Mouse (Mus musculus) hindbrain, postnatal 0 days (tissue): ENCODE results near the gene Bicc1. TPM values are rescaled to one million over a fixed set of nuclear protein-coding genes. Genes with fewer than 3 reads are reported as not detected.

Source experiments
- ATAC-seq: fragments of 200-750 bp; cut with Nextera tagmentation; 2 replicates; pipeline ENCODE4 v1.8.0; 2017; ENCODE audit warnings: mild to moderate bottlenecking, moderate TSS enrichment, moderate library complexity
- DNase-seq: peaks from one replicate; pipeline ENCODE4 v3.0.0-alpha.2; 2015; ENCODE audit warnings: low spot score
- H3K27ac ChIP-seq: fragments of 300-500 bp; sonication (generic); 2 replicates; pipeline ENCODE4 v1.5.1; 2014; ENCODE audit warnings: mild to moderate bottlenecking
- H3K27me3 ChIP-seq: fragments of 300-500 bp; sonication (generic); 2 replicates; pipeline ENCODE4 v1.6.1; 2014; ENCODE audit warnings: low read length, mixed read lengths; ENCODE audit not compliant: insufficient read depth
- H3K36me3 ChIP-seq: fragments of 300-500 bp; sonication (generic); 2 replicates; pipeline ENCODE4 v1.6.1; 2014; ENCODE audit warnings: low read length, mixed read lengths; ENCODE audit not compliant: insufficient read depth
- H3K4me1 ChIP-seq: fragments of 300-500 bp; sonication (generic); 2 replicates; pipeline ENCODE4 v1.6.1; 2014; ENCODE audit warnings: antibody characterized with exemption, low read length, mixed read lengths; ENCODE audit not compliant: insufficient read depth
- H3K4me2 ChIP-seq: fragments of 300-500 bp; sonication (generic); 2 replicates; pipeline ENCODE4 v1.6.1; 2014; ENCODE audit warnings: low read depth, mild to moderate bottlenecking, low read length, moderate library complexity, mixed read lengths
- H3K4me3 ChIP-seq: fragments of 300-500 bp; sonication (generic); 2 replicates; pipeline ENCODE4 v1.5.1; 2014; ENCODE audit warnings: low read length
- H3K9ac ChIP-seq: fragments of 300-500 bp; sonication (generic); replicated peaks from 2 replicates; pipeline ENCODE4 v1.6.1; 2014; ENCODE audit warnings: mild to moderate bottlenecking, low read length, moderate library complexity, mixed read lengths
- H3K9me3 ChIP-seq: fragments of 300-500 bp; sonication (generic); 2 replicates; pipeline ENCODE4 v1.6.1; 2016; ENCODE audit warnings: low read length, mixed read lengths
- CTCF ChIP-seq: IDR thresholded peaks from 2 replicates; pipeline ENCODE4 v1.5.1; 2016; ENCODE audit warnings: antibody characterized with exemption, control low read depth, low read depth
- WGBS: fragments of 180-500 bp; shearing (Covaris S2); extraction: QIAGEN DNeasy Blood & Tissue Kit; methylation state at CpG from one replicate; pipeline ENCODE4 v1.1.7; 2014; 5-methylcytosine and 5-hydroxymethylcytosine counted together
- polyA plus RNA-seq: library from polyadenylated mRNA; unstranded; fragments of >200 nt; fragmentation: Nextera tagmentation; extraction: Ambion mirVana; gene quantifications from 2 replicates; pipeline ENCODE4 v1.2.1, GENCODE M21; 2015
- total RNA-seq: library from RNA; depleted of rRNA; stranded (reverse); fragments of >200 nt; gene quantifications from 2 replicates; pipeline ENCODE4 v1.2.3, GENCODE M21; 2014

Bicc1 gene
- total and polyA plus RNA-seq, 2 experiments from 2014 or later: 5.1 to 6.5 TPM

GRCm38 (mm10) chr10:71050722-71051333 lies 108.7 kb downstream of the Bicc1 start:
- no peaks in the 10 kb centered on the region for H3K9me3 ChIP-seq
- 75% methylated on average over 10 of the region's 10 CpGs for WGBS
- no peak for DNase-seq
- H3K9ac ChIP-seq: no peak overlapping the region
- TF ChIP-seq CTCF: no peak
- H3K4me3 ChIP-seq: no peak overlapping the region
- H3K27me3 ChIP-seq: no peaks in the 10 kb centered on the region
- no peak for ATAC-seq
- no peak overlapping the region for H3K4me2 ChIP-seq
- no peaks in the 10 kb centered on the region for H3K36me3 ChIP-seq
- no peak overlapping the region for H3K27ac ChIP-seq
- H3K4me1 ChIP-seq: no peaks in the 10 kb centered on the region

GRCm38 (mm10) chr10:71049294-71049693 lies 110.2 kb downstream of the Bicc1 start:
- H3K9ac ChIP-seq: no peak overlapping the region
- DNase-seq (no peak), ATAC-seq (no peak)
- 87% methylated on average over 17 of the region's 17 CpGs for WGBS
- no peaks in the 10 kb centered on the region for H3K4me1 ChIP-seq
- H3K4me3 ChIP-seq: no peak overlapping the region
- H3K4me2 ChIP-seq: no peak overlapping the region
- no peaks in the 10 kb centered on the region for H3K9me3 ChIP-seq
- no peak overlapping the region for H3K27ac ChIP-seq
- no peaks in the 10 kb centered on the region for H3K36me3 ChIP-seq
- no peaks in the 10 kb centered on the region for H3K27me3 ChIP-seq
- no peak for TF ChIP-seq CTCF

- H3K9me3 ChIP-seq: no peaks in the 10 kb centered on the region
- no peak overlapping the region for H3K27ac ChIP-seq
- ATAC-seq (no peak), DNase-seq (no peak)
- H3K36me3 ChIP-seq: no peaks in the 10 kb centered on the region
- H3K4me2 ChIP-seq: no peak overlapping the region
- H3K4me1 ChIP-seq: no peaks in the 10 kb centered on the region
- no peaks in the 10 kb centered on the region for H3K27me3 ChIP-seq
- 62% methylated on average over 1 of the region's 1 CpGs for WGBS
- no peak overlapping the region for H3K9ac ChIP-seq
- TF ChIP-seq CTCF: no peak
- H3K4me3 ChIP-seq: no peak overlapping the region
Measured at GRCm38 (mm10) chr10:71044410-71044809, 115.1 kb downstream of the Bicc1 start.

GRCm38 (mm10) chr10:71041874-71042273 lies 117.6 kb downstream of the Bicc1 start:
- H3K4me3 ChIP-seq: no peak overlapping the region
- H3K9me3 ChIP-seq: no peaks in the 10 kb centered on the region
- 34% methylated on average over 4 of the region's 4 CpGs for WGBS
- no peak for TF ChIP-seq CTCF
- H3K27me3 ChIP-seq: no peaks in the 10 kb centered on the region
- H3K4me2 ChIP-seq: no peak overlapping the region
- peak; percentile 40 for DNase-seq
- no peaks in the 10 kb centered on the region for H3K4me1 ChIP-seq
- H3K36me3 ChIP-seq: no peaks in the 10 kb centered on the region
- no peak overlapping the region for H3K27ac ChIP-seq
- no peak overlapping the region for H3K9ac ChIP-seq
- 0 out of 2 replicates have a peak, but pooled peaks have one; percentile 21 for ATAC-seq

GRCm38 (mm10) chr10:71036484-71036883 lies 123.0 kb downstream of the Bicc1 start:
- ATAC-seq: peak; percentile 56; the same call in 1 of the 2 replicates
- Histone ChIP-seq H3K4me3 (no peak overlapping the region), H3K36me3 (no peaks in the 10 kb centered on the region), H3K9ac (no peak overlapping the region), H3K27ac (no peak overlapping the region), H3K4me2 (no peak overlapping the region), H3K4me1 (no peaks in the 10 kb centered on the region), H3K9me3 (no peaks in the 10 kb centered on the region), H3K27me3 (no peaks in the 10 kb centered on the region)
- WGBS: 33% methylated on average over 7 of the region's 7 CpGs
- DNase-seq: no peak
- TF ChIP-seq CTCF: no peak

GRCm38 (mm10) chr10:71028996-71029395 lies 130.5 kb downstream of the Bicc1 start:
- TF ChIP-seq CTCF: no peak
- H3K4me2 ChIP-seq: no peak overlapping the region
- 0 out of 2 replicates have a peak overlapping the region, but pooled peaks have one; percentile 11 for H3K27ac ChIP-seq
- H3K4me3 ChIP-seq: no peak overlapping the region
- ATAC-seq: no peak
- no peaks in the 10 kb centered on the region for H3K36me3 ChIP-seq
- DNase-seq: no peak
- no peaks in the 10 kb centered on the region for H3K27me3 ChIP-seq
- peaks cover 8% of the 10 kb centered on the region; the same call in 1 of the 2 replicates for H3K4me1 ChIP-seq
- no peaks in the 10 kb centered on the region for H3K9me3 ChIP-seq
- no peak overlapping the region for H3K9ac ChIP-seq
- WGBS: 36% methylated on average over 4 of the region's 4 CpGs
